Mouse (Mus musculus) liver (tissue): ENCODE results near the gene Os9.
A peak's percentile ranks its signal among the peaks of the same experiment; 100 is the strongest.
"Not testable (repeated sequence)": the region's sequence is repeated elsewhere in the genome, so short reads cannot be mapped to it uniquely, and the experiment has no call there.

Experiments
- DNase-seq: peaks from one replicate; pipeline ENCODE4 v3.0.0-alpha.2; 2020; ENCODE audit warnings: mixed read lengths

Gene Os9

DNA sequence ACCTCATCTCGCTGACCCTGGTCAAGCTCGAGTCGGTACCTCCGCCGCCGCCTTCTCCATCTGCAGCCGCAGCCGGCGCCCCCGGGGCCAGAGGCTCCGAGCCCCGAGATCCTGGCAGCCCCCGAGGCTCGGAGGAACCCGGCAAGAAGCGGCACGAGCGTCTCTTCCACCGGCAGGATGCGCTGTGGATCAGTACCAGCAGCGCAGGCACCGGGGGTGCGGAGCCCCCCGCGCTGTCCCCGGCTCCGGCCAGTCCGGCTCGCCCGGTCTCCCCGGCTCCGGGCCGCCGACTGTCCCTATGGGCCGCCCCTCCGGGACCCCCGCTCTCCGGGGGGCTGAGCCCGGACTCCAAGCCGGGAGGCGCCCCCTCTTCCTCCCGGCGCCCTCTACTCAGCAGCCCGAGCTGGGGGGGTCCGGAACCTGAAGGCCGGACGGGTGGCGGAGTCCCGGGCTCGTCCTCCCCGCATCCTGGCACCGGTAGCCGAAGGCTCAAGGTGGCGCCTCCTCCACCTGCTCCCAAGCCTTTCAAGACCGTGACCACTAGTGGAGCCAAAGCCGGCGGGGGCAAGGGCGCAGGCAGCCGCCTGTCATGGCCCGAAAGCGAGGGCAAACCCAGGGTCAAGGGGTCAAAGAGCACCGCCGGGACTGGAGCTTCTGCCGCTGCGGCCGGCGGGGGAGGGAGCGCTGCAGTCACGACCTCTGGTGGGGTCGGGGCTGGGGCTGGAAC lies 41.1 kb downstream of the Os9 start:
- peak; percentile 27 for DNase-seq

DNA sequence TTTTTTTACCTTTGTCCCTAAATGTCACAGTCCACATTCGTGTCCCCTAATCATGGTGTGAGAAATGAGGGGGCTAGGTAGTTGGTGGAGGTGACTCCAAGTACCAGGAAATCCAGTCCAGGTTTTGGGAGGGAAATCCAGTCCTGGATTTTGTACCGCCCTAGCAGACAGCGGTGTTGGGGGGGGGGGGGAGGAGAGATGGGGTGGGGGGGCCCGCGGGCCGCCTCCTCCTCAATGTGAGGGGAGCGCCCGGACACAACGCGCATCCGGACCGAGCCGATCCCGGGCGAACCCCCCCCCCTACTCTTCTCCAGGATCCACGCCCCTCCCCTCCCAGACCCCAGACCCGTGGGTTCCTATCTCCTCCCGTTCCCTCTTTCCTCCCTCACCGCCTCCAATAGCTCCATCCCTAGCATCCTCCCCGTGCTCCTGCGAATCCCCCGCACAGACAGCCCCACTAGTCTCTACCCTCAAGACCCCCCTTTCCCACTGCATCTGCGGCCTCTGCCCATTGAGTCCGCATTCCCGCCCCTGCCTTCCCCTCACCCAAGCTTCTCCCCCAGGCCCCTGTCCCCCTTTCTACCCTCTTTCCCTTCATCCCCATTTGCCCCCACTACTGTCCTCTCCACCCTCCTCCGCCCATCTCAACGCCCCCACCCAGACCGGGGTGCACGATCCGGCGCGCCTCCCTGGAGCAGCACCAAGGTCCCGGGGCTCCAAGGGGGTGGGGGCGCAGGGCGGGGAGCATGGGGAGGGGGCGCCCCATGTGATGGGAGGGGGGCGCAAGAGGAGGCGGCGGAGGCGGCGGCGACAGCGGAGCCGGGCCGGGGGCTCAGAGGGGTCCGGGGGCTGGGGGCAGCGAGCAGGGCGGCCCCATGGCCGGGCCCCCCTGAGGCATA lies 42.0 kb downstream of the Os9 start:
- peak; percentile 4 for DNase-seq

DNA sequence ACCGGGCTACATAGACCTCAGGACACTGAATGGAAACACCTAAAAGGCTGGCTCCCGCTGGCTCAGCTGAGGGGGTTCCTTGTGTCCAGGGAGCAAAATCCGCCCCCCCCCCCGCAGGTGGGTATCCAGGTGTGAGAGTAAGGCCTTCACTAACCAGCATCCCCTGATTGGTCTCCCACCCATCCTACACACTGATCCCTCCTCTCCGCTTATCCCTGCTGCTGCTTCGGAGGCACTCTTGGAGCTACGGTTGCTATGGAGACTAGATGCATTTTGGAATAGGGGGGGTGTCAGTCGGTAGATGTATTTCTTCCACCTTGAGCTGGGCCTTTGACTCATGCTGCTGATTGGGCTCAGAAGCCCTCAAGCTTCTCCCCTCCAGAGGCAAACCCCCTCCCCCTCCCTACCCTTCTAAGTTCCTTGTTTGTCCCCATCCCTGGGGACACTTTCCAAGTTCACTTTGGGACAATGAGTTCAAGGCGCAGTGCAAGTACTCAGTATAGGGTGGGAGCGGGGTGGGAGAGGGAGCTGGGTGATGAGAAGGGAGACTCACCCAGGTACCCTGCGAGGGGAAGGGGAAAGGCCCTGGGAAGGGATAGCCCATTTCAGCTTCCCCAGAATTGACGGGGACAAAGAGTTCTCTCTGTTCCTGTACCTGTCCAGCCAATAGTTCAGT lies 42.8 kb downstream of the Os9 start:
- DNase-seq, result no peak

DNA sequence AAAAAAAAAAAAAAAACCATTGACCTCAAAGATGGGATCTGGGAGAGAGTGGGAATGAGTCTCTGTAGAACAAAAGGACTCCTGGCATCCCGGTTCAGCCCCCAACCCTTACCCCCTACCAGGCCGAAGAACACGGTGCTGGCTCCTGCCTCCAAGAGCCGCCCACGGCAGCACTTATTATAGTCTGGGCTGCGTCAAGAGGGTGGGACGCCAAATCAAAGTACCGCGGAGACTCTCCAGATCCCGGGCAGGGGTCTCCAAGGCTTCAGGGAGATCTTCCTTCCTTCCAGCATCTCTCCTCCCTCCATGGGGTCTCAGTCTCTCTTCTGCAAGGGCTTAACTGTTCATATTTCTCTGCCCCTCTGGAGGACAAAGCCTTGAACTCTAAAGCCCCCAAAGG lies 43.4 kb downstream of the Os9 start:
- DNase-seq, result no peak

DNA sequence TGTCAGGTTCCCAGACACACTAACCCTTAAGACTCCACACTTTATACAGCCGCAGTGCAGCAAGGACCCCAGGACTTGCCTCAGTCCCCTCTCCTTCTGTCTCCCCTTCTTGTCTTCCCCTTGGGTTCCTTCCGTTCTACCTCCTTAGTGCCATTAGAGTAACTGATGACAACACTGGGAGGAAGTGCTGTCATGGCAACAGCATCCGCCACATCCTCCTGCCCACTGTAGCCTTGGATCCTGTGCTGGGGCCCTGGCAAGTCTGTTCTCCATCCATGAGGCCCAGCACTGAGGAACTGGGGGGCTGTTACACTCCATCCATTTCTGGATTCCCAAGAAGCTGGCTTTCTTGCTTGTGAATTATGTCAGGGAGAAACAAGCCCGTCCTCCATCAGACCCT lies 44.8 kb downstream of the Os9 start:
- no peak for DNase-seq

DNA sequence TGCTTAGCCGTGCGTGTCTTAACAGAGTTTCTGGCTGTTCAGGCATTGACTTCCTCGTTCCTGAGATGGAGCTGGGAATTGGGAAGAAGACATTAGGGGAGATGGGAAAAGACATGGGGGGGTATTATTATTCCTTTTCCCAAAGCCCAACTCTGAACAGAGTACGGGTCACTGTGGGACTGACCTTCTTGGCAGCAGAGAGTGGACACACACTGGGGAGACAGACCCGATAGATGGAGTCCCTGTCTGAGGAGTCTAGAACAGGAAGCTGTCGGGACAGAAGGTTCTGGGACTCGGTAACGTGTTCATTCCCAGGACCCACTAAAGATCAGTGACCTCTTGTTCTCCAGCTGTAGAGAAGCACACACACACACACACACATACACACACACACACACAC lies 45.3 kb downstream of the Os9 start:
- DNase-seq, result no peak

DNA sequence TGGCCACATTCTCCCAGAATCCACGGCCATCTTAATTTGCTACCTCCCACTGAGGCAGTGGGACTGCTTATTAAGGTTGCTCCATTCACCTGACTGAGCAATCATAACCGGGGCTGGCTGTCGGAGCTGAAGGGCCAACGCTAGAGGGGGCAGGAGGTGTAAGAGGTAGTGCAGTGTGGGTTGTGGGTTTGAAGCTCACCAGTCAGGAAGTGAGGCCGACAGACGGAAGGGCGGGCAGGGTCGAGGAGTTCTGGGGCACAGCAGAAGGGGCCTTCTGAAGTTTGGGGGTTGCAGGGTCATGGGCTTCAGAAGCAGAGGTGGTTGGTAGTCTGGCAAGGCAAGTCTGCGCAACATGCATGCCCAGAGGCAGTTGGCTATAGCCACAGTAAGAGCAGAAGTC lies 45.9 kb downstream of the Os9 start, which contains the start of gene Agap2:
Gene Agap2 (plus strand): TSS at position 205 of the 400 bp plus-strand sequence.
- peak; percentile 49 for DNase-seq

DNA sequence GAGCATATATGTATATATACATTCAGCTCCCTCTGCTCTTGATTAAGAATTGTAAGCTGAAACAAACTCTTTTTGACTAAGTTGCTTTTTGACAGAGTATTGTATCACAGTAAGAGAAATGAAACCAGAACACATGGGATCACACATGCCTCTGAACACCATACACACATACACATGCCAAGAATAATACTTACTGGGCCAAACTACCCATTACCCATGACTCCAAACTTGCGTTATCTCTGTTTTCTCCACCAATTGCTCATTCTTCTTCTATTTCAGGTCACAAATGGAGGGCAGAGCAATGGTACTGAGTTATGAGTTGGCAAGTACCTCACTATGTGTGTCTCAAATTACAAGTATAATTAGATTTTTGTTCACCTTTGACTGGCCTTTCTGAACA lies 47.0 kb downstream of the Os9 start:
- no peak for DNase-seq

DNA sequence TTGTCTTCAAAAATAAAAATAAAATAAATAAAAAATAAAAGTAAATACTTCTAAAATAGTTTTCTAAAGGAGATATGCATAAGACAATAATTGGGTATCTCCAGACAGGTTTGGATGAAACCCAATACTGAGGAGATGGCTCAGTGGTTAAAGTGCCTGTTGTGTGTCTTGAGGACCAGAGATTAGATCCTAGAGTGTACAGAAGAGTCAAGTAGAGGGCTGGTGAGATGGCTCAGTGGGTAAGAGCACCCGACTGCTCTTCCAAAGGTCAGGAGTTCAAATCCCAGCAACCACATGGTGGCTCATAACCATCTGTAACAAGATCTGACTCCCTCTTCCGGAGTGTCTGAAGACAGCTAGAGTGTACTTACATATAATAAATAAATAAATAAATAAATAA lies 48.0 kb downstream of the Os9 start:
- not testable (repeated sequence) for DNase-seq

DNA sequence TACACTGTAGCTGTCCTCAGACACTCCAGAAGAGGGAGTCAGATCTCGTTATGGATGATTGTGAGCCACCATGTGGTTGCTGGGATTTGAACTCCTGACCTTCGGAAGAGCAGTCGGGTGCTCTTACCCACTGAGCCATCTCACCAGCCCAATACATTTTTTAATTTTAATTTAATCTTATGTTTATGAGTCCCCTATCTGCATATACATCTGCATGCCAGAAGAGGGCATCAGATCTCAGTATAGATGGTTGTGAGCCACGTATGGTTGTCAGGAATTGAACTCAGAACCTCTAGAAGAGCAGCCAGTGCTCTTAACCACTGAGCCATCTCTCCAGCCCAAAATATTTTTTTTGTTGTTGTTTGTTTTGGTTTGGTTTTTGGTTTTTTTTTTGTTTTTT lies 48.7 kb downstream of the Os9 start:
- not testable (repeated sequence) for DNase-seq

DNA sequence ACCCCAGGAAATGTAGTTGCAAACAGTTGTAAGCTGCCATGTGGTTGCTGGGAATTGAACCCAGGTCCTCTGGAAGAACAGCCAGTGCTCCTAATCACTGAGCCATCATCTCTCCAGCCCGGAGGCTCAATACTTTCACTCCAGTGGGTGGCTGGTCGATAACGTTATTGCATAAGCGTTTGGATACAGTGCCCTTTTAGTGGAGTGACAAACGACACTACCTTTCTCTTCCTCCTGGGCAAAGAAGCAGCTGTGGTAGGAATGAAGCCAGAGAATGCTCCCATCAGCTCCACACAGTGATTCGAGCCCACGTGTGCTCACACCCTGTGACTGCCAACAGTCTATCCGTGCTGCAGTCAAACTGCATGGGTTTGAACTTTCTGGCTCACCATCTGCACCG lies 49.7 kb downstream of the Os9 start:
- DNase-seq, result no peak

DNA sequence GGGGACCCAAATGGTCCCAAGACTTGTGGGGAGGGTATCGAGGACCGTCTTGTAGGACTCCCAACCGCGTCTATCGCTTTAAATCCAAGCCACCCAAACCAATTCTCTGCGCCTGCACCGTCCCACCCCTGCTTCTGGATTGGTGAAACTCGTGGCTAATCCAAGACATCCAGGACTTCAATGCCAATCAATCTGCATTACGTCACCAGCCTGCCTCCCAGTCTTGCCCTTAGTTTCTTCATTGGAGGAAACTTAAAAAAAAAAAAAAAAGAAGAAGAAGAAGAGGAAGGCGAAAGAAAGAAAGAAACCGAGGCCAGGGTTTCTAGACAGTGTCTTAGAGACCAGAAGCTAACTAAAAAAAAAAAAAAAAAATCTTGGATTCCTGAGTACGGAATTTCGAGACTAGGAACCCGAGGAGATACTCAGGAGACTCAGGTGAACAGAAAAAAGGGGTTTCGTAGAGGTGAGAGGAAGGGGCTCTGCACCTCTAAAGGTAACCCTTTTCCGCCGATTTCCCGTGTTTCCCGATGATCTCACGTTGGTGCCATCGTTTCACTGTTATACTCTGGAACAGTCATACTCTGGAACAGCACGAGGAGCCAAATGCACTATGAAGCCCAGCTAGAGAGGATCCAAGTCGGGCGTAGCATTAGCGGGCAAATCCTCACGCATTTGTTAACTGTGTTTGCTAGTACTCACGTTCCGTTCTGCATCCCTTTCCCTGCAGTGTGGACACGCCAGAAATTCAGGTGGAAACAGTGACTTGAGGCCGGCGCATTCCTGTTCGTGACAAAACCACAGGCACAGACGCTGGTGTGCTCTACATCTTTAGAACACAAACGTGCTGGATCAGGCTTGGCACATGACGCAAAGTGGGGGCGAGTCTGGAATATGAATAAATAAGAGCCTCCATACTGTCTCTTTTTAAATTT lies 50.5 kb downstream of the Os9 start, which contains the start of gene Tspan31:
Gene Tspan31 (minus strand): TSS at position 75 of the 932 bp plus-strand sequence.
- DNase-seq, result peak; percentile 90

DNA sequence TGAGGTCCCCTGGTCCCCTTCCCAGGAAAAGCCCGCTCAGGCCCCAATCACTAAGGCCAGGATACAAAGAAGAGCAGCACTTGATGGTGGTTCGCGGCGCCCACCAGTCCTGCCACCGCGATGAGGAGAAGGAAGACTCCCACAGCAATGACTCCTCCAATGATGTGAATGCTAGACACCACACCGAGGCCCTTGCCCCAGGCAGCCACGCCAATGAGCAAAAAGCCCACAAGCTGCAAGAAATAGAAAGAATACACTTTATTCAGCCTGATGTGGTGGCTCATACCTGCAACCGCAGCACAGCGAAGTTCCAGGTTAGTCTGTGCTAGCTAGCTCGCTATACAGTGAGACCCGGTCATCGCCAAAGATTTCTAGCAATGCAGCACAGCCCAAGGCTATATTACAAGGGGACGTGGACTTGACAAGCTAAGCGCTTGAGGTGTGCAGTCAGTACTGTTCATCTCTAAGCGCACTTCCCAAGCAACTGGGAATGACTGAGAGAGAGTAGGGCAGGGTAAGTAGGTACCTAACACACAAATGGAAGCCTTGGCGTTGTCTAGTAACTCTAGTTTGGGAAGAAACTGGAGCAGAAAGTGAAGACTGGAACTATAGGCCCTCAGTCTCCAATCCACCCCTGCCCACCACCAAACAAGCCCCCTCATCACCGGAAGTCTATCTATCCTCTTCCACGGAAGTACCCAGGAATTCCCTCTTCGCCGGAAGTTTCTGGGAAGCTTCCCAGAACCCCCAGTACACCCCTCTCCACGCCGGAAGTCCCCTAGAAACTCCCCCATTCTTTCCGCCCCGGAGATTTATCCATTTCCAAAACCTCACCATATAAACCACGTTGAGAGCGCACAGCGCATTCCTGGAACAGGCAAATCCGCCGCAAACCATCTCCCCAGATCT lies 51.4 kb downstream of the Os9 start:
- no peak for DNase-seq

DNA sequence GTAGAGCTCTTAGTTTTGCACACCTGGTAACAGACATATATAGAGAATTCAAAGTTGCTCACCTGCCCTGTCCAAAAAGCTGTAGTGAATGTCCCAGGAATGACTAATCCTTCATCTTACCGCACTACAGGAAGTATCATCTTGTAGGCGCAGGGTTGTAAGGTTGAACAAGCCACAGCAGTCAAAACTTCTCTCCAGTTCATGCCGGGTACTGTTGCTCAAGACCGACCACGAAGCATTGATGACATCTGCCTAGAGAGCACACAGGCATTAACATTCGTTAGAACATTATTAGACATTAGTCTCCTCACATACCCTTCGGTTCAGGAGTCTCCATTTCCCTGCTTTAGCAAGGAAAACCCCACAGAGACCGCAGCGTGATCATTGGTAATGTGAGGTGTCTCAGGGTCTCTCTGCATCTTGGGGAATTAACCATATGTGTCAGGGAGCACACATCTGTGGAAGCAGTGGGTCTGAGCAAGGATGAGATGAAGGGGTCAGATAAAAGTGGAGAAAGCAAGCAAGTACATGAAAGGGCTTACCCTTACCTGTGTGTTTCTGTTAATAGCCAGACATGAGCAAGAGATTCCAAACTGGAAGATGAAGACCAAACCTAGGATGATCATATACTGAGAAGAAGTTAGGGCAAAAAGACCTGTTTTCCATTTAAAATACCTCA lies 52.4 kb downstream of the Os9 start:
- no peak for DNase-seq

DNA sequence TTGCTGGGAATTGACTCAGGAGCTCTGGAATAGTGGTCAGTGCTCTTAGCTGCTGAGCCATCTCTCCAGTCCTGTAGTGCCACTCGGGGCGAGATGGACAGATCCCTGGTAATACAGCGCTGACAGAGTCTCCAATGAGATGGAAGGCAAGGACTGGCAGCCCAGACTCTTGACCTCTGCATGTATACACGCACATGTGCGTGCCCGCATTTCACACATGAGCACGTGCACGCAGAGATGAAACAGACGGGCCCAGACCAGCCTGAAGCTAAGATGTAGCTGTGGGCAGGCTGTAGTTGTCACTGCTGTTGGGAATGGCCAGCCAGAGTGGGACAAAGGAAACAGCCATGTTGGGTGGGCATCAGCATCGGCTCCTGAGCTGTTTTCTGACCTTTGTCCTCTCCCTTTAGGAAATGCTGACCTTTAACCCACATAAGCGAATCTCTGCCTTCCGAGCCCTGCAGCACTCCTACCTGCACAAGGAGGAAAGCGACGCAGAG lies 54.4 kb downstream of the Os9 start:
- no peak for DNase-seq

DNA sequence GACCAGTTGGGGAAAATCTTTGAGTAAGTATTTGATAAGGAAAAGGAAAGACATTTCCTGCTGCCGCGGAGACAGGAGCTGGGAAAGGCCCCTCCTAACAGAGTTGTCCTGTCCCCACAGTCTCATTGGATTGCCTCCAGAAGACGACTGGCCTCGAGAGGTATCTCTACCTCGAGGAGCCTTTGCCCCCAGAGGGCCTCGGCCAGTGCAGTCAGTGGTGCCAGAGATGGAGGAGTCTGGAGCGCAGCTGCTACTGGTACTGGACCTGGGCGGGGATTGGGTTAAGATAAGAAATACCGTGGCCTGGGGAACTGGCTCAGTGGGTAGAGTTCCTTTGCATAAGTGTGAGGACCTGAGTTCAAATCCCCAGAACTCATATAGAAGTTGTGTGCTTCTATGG lies 55.0 kb downstream of the Os9 start:
- no peak for DNase-seq

DNA sequence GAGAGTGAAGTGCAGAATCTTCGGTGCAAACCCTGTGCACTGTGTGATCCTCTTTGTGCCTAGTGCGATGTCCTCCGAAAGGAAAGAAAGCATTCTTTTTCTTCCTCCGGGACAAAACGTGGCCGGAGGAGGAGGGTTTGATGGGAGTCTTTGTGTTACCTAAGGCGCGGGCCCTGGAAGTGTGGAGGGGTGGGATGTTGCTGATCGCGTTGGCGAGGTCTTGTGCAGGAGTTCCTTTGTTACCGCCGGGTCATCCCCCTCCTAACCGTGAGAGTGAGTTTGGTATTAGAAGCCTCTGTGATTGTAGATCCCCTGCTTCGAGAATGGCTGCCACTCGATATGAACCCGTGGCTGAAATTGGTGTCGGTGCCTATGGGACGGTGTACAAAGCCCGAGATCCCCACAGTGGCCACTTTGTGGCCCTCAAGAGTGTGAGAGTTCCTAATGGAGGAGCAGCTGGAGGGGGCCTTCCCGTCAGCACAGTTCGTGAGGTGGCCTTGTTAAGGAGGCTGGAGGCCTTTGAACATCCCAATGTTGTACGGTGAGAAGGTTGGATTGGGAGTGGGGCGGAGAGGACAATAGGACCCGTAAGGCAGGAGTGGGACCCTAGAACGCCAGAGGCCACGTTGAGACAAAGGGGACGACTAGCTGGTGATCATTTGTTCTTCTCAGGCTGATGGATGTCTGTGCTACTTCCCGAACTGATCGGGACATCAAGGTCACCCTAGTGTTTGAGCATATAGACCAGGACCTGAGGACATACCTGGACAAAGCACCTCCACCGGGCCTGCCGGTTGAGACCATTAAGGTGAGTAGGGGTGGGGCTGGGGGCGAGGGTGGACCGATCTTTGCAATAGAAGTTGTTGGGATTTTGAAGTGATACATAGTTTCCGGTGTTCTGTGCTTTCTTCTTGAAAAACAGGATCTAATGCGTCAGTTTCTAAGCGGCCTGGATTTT lies 56.7 kb downstream of the Os9 start:
- DNase-seq, result no peak

DNA sequence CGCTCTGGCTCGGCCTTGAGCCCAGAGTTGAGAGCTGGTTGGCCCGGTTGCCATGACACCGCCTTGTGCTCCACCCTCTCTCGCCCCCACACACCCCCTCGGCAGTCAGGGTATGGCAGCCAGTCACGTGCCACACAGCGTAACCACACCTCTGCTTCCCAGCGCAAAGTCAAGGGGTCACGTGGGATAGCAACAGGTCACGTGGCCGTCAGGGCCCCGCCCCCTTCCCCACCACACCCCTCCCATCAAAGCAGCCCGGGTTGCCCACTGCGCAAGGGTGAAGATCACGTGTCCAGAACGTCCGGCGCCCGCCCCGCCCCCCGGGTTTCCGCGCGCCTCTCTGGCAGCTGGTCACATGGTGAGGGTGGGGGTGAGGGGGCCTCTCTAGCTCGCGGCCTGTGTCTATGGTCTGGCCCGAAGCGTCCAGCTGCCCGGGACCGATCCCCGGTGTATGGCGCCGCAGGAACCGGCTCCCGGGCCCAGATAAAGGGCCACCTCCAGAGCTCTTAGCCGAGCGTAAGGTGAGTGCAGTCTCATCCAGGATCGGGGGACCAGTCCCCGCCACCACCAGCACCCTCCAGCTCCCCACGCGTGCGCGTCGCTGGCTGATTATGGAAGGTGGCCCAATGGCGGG lies 57.6 kb downstream of the Os9 start, which contains the start of gene Cdk4:
Gene Cdk4 (plus strand): TSS at position 296 of the 634 bp plus-strand sequence.
- peak; percentile 98 for DNase-seq

DNA sequence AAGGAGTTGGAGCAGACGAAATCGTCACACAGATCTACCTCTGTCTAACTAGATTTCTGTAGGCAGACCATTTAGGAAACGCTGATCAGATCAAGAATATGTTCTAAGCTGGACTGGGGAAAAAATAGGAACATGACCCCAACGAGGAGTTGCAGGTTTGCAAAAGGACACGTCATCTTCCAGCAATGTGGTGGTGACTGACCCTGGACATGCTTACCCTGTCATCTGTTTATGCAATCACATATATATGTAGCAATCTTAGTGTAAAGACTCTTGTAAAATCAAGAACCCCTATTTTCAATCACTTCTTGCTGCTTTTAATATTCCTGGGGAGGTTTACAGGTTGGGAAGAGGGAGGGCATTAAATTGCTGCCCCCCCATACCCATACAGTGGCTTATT lies 58.4 kb downstream of the Os9 start:
- no peak for DNase-seq
